Mouse (Mus musculus) heart, adult 2 months (tissue): ENCODE data around the gene Gm49393. TPM values are rescaled to one million over a fixed set of nuclear protein-coding genes. Genes with fewer than 3 reads are reported as not detected.

Experiments used
- DNase-seq, 2 experiments: peaks; one replicate each; pipeline ENCODE4 v3.0.0; 2021
- H3K27ac ChIP-seq: fragments of 200-600 bp; 2 replicates; pipeline ENCODE4 v1.8.1; 2022
- H3K27me3 ChIP-seq: fragments of 200-500 bp; 2 replicates; pipeline ENCODE4 v1.6.1; 2012; ENCODE audit warnings: mild to moderate bottlenecking, low read length, inconsistent platforms, mixed read lengths; ENCODE audit not compliant: control insufficient read depth, insufficient read depth
- H3K36me3 ChIP-seq: fragments of 200-500 bp; 2 replicates; pipeline ENCODE4 v1.6.1; 2012; ENCODE audit warnings: low read length, inconsistent platforms; ENCODE audit not compliant: control insufficient read depth, insufficient read depth
- H3K4me1 ChIP-seq: fragments of 200-500 bp; 2 replicates; pipeline ENCODE4 v1.6.1; 2011; ENCODE audit warnings: low read length; ENCODE audit not compliant: control insufficient read depth, insufficient read depth
- H3K4me3 ChIP-seq: fragments of 200-600 bp; 2 replicates; pipeline ENCODE4 v1.8.1; 2022
- H3K79me2 ChIP-seq: fragments of 200-500 bp; replicated peaks from 2 replicates; pipeline ENCODE4 v1.6.1; 2012; ENCODE audit warnings: mild to moderate bottlenecking, inconsistent platforms, low read length, moderate library complexity, mixed read lengths; ENCODE audit not compliant: control insufficient read depth, insufficient read depth
- H3K9ac ChIP-seq: fragments of 200-500 bp; 2 replicates; pipeline ENCODE4 v1.6.1; 2012; ENCODE audit warnings: low read depth, mild to moderate bottlenecking, control low read depth, inconsistent platforms, low read length, mixed read lengths
- CTCF ChIP-seq: fragments of 200-600 bp; IDR thresholded peaks from 2 replicates; pipeline ENCODE4 v1.8.1; 2022; ENCODE audit warnings: antibody characterized with exemption, mild to moderate bottlenecking, moderate library complexity
- EP300 ChIP-seq: fragments of 200-500 bp; IDR thresholded peaks from 2 replicates; pipeline ENCODE4 v1.6.1; 2011; ENCODE audit warnings: low read depth, low read length, control low read depth; ENCODE audit not compliant: insufficient read depth
- POLR2A ChIP-seq: fragments of 200-500 bp; IDR thresholded peaks from 2 replicates; pipeline ENCODE4 v1.6.1; 2011; ENCODE audit warnings: mild to moderate bottlenecking, low read depth, low read length, control low read depth; ENCODE audit not compliant: insufficient read depth
- WGBS: fragments of 180-500 bp; shearing (Covaris S2); methylation state at CpG from one replicate; pipeline ENCODE4 v1.1.7; 2018; 5-methylcytosine and 5-hydroxymethylcytosine counted together
- intact Hi-C: fragments of 180-260 bp; cut with DNase I; formaldehyde crosslinking; loops from one replicate; pipeline ENCODE4 v1.15.1; 2025
- polyA plus RNA-seq: library from polyadenylated mRNA; depleted of rRNA; stranded (reverse); fragments of >200 nt; gene quantifications from 2 replicates; pipeline ENCODE4 v1.2.3, GENCODE M21; 2012; rRNA removed
- total RNA-seq, 2 experiments: library from RNA; stranded (reverse); gene quantifications; 2 replicates each; pipeline ENCODE4 v1.2.3; 2021

Gene Gm49393
- total and polyA plus RNA-seq, 3 experiments = not detected

DNA sequence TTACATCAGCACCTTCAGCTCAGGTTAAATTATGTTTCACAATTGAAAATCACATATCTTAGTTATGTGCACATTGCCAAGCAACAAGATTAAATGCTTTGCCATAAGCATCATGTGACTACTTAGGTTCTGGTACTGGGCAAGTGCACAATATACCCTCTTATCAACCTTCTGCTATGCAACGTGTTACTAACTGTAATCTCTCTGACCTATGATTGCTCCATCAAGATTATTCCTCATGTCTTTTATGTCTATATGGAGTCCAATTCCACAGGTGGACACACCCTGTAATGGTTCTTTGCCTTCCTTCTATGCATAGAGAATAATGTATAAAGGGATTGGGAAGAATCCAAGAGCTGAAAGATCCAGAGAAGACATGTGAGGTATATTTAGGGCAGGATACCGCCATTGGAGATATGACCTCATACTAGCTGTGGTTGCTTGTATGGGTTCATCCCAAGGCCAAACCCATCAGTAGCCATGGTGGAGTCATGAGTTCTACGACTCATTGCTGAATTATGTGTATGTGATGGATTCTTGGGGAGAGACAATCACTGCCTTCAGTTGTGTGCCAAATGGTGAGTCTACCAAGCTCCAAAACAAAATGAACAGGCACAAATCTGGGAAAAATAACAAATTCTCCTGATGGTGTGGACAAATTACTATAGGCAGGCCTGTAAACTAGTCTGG lies 114.8 kb downstream of the Gm49393 start:
- TF ChIP-seq CTCF = no peak
- no peak for TF ChIP-seq EP300
- no peak for TF ChIP-seq POLR2A
- Histone ChIP-seq H3K79me2 (no peaks in the 10 kb centered on the region), H3K4me1 (no peaks in the 10 kb centered on the region), H3K4me3 (no peak overlapping the region), H3K9ac (no peak overlapping the region), H3K27me3 (no peaks in the 10 kb centered on the region), H3K36me3 (no peaks in the 10 kb centered on the region), H3K27ac (no peak overlapping the region)
- 48% methylated on average over 3 of the region's 3 CpGs for WGBS
- intact Hi-C loops = no loop called here
- DNase-seq = no peak

DNA sequence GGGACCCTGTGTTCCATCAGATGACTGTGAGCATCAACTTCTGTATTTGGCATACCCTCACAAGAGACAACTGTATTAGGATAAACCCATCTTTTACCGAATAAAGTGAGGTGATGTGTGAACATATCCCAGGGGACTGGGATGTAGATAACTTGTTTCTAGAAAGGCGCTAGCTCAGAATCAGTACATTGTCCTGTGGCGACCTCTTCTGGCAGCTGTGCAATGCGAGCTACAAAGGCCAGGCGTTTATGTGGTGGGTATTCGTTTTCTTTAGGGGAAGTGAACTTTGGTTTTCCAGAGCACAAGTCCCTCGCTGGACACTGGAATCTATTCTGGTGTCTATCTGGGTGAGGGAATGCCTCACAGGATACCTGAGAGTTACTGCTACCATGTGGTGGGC lies 115.9 kb downstream of the Gm49393 start:
- H3K27me3 ChIP-seq = no peaks in the 10 kb centered on the region

DNA sequence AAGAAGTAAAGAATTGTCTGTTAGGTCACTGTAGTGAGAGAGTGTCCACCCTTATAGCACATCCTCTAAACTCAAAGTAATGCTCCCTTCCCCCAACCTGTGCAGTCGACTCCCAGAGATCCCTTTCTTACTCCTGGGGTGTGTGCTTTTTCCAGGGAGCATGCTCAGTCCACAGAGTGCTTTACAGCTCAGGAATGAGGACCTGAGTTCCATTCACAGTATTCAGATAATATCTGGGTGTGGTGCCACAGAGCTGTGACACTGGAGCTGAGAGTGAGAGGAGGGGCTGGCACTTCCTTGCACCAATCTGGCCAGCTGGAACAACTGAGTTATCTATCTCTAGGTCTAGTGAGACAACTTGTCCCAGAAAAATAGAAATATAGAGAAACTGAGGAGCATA lies 121.7 kb downstream of the Gm49393 start:
- 42% methylated on average over 1 of the region's 1 CpGs for WGBS
- Histone ChIP-seq H3K36me3 (no peaks in the 10 kb centered on the region), H3K27ac (no peak overlapping the region), H3K79me2 (no peaks in the 10 kb centered on the region), H3K4me1 (peaks cover 2% of the 10 kb centered on the region; the same call in 1 of the 2 replicates), H3K9ac (no peak overlapping the region), H3K4me3 (no peak overlapping the region), H3K27me3 (no peaks in the 10 kb centered on the region)
- TF ChIP-seq EP300 = no peak
- TF ChIP-seq POLR2A = no peak
- no peak for TF ChIP-seq CTCF
- DNase-seq = peak in 1 of 2 experiments; percentile 9
- intact Hi-C loops = no loop called here

More for the DNA sequence above, 115.9 kb downstream of the Gm49393 start:
- Histone ChIP-seq H3K9ac (no peak overlapping the region), H3K36me3 (no peaks in the 10 kb centered on the region), H3K27ac (no peak overlapping the region), H3K4me3 (no peak overlapping the region), H3K4me1 (peaks cover 2% of the 10 kb centered on the region; the same call in 1 of the 2 replicates), H3K79me2 (no peaks in the 10 kb centered on the region)
- TF ChIP-seq EP300 = 0 out of 2 replicates have a peak, but pooled peaks have one; percentile 36
- no peak for TF ChIP-seq POLR2A
- peak; percentile 79 for TF ChIP-seq CTCF
- intact Hi-C loops = loop anchor here (1.0 kb wide), 1 partner anchor 60 kb away; no protein-coding TSS in a partner anchor
- peak in 1 of 2 experiments; percentile 36 for DNase-seq
- WGBS = 6% methylated on average over 7 of the region's 7 CpGs

DNA sequence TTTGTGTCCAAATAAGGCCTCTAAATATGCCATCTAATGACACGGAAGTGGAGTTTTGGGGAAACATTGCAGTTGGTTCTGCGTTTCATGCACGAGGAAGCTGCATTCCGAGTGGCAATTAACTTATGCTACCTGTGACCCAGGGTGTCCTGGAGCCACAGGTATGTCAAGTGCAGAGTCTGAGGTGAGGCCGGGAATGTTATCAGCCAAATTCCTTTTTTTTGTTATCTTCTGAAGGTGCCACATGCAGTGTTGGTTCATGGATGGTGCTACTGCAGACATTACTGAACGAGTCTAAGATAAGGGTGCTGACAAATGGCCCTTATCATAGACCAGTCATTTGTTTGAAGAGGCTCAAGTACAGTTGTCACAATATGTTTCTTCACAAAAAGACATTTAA lies 122.6 kb downstream of the Gm49393 start:
- intact Hi-C loops = no loop called here

DNA sequence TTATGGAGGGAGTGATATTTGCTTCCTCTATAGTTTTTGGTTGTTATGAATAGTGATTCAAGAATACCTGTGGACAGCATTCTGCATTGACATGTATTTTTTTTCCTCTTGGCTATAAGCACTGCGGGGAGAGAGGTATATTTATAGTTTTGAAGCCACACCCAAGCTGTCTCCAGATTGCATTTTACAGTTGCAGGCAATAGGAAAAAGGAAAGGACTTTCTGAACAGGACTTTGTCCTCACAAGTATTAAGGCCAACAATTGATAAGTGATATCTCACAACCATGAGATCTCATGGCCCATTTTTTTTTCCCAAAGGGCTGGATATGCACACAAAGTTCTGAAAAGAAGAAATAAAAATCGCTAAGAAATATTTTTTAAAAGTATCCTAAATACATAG lies 125.7 kb downstream of the Gm49393 start:
- H3K79me2 ChIP-seq = no peaks in the 10 kb centered on the region
- H3K27ac ChIP-seq = no peak overlapping the region
- no peak overlapping the region for H3K9ac ChIP-seq
- 38% methylated on average over 2 of the region's 2 CpGs for WGBS
- no peak overlapping the region for H3K4me3 ChIP-seq
- H3K27me3 ChIP-seq = no peaks in the 10 kb centered on the region
- no peaks in the 10 kb centered on the region for H3K36me3 ChIP-seq
- H3K4me1 ChIP-seq = no peaks in the 10 kb centered on the region
- no peak for DNase-seq
- intact Hi-C loops = no loop called here
- TF ChIP-seq EP300 (no peak), CTCF (no peak), POLR2A (no peak)

More for the DNA sequence above, 122.6 kb downstream of the Gm49393 start:
- TF ChIP-seq EP300 = no peak
- no peak for TF ChIP-seq CTCF
- TF ChIP-seq POLR2A = no peak
- DNase-seq = no peak
- 69% methylated on average over 6 of the region's 6 CpGs for WGBS
- Histone ChIP-seq H3K4me1 (peaks cover 2% of the 10 kb centered on the region; the same call in 1 of the 2 replicates), H3K27ac (no peak overlapping the region), H3K27me3 (no peaks in the 10 kb centered on the region), H3K4me3 (no peak overlapping the region), H3K9ac (no peak overlapping the region), H3K36me3 (no peaks in the 10 kb centered on the region), H3K79me2 (no peaks in the 10 kb centered on the region)

Other genes starting within 250 kb of the Gm49393 start
- not detected for gene BC051665, start 149.2 kb downstream of the Gm49393 start, total RNA-seq
- gene BC051665, start 149.2 kb downstream of the Gm49393 start, polyA plus RNA-seq = not detected in 2 replicates
- not detected for gene Ctsll3, start 132.7 kb downstream of the Gm49393 start, total RNA-seq
- gene Ctsll3, start 132.7 kb downstream of the Gm49393 start, polyA plus RNA-seq = not detected in 2 replicates
- not detected for gene 4930486L24Rik, start 71.1 kb downstream of the Gm49393 start, total RNA-seq
- gene 4930486L24Rik, start 71.1 kb downstream of the Gm49393 start, polyA plus RNA-seq = 0.47 TPM in 1 of 2 replicates, not detected in the other
- 1 to 10 TPM; 1.4 to 1.6 TPM for gene Gm49392, start 38.7 kb downstream of the Gm49393 start, total RNA-seq
- gene Gm49392, start 38.7 kb downstream of the Gm49393 start, polyA plus RNA-seq = 0.21 and 1.3 TPM in 2 replicates
- 10 to 100 TPM in 1 of 2 experiments, 1 to 10 TPM in 1; 4.9 to 19.8 TPM for gene Ctla2b, start 38.1 kb downstream of the Gm49393 start, total RNA-seq
- gene Ctla2b, start 38.1 kb downstream of the Gm49393 start, polyA plus RNA-seq = 2.4 and 3.9 TPM in 2 replicates
- gene Tpbpb, start 30.7 kb downstream of the Gm49393 start, total RNA-seq = not detected
- not detected in 2 replicates for gene Tpbpb, start 30.7 kb downstream of the Gm49393 start, polyA plus RNA-seq
- 1 to 10 TPM; 3.0 to 6.3 TPM for gene Gm49391, start 981 bp upstream of the Gm49393 start, total RNA-seq
- 6.6 and 7.4 TPM in 2 replicates for gene Gm49391, start 981 bp upstream of the Gm49393 start, polyA plus RNA-seq
- 100 to 1,000 TPM in 1 of 2 experiments, 10 to 100 TPM in 1; 73.6 to 117 TPM for gene Ctla2a, start 1.0 kb upstream of the Gm49393 start, total RNA-seq
- gene Ctla2a, start 1.0 kb upstream of the Gm49393 start, polyA plus RNA-seq = 30.7 and 31.4 TPM in 2 replicates
- not detected for gene Tpbpa, start 6.4 kb upstream of the Gm49393 start, total RNA-seq
- gene Tpbpa, start 6.4 kb upstream of the Gm49393 start, polyA plus RNA-seq = not detected in 2 replicates
- not detected for gene Ctsj, start 70.4 kb upstream of the Gm49393 start, total RNA-seq
- gene Ctsj, start 70.4 kb upstream of the Gm49393 start, polyA plus RNA-seq = not detected in 2 replicates
- gene Ctsq, start 105.0 kb upstream of the Gm49393 start, total RNA-seq = not detected
- gene Ctsq, start 105.0 kb upstream of the Gm49393 start, polyA plus RNA-seq = not detected in 2 replicates
- not detected for gene Ctsr, start 228.7 kb upstream of the Gm49393 start, total RNA-seq
- not detected in 2 replicates for gene Ctsr, start 228.7 kb upstream of the Gm49393 start, polyA plus RNA-seq